Mouse (Mus musculus): ENCODE results near the gene Slc38a4. TPM values are rescaled to one million over a fixed set of nuclear protein-coding genes. Genes with fewer than 3 reads are reported as not detected.
A peak's percentile ranks its signal among the peaks of the same experiment; 100 is the strongest.

Gene Slc38a4
- polyA plus RNA-seq, 1 experiment from 2014 or later: 50.5 TPM

- H3K27ac ChIP-seq: no peak overlapping the region
- H3K9ac ChIP-seq: no peak overlapping the region
- H3K9me3 ChIP-seq: no peaks in the 10 kb centered on the region; the same call in 1 of the 2 replicates
- H3K4me2 ChIP-seq (replicated peaks): no peak overlapping the region
- H3K4me3 ChIP-seq (replicated peaks): no peak overlapping the region
- no peaks in the 10 kb centered on the region for H3K36me3 ChIP-seq
- no peak for ATAC-seq
- no peaks in the 10 kb centered on the region for H3K27me3 ChIP-seq (replicated peaks)
- WGBS: 37% methylated on average over 12 of the region's 12 CpGs
- H3K4me1 ChIP-seq (replicated peaks): peaks cover 9% of the 10 kb centered on the region; the same call in 1 of the 2 replicates
Observed at GRCm38 (mm10) chr15:97050436-97050835, 5.3 kb downstream of the Slc38a4 start.

- ATAC-seq: peak; percentile 25; the same call in 1 of the 2 replicates
- Histone ChIP-seq H3K4me2 (replicated peaks) (peak overlapping the region; percentile 11; the same call in 1 of the 2 replicates), H3K9ac (no peak overlapping the region), H3K27ac (peak overlapping the region; percentile 34; the same call in 1 of the 2 replicates), H3K27me3 (replicated peaks) (no peaks in the 10 kb centered on the region), H3K4me1 (replicated peaks) (peaks cover 9% of the 10 kb centered on the region; the same call in 1 of the 2 replicates), H3K36me3 (no peaks in the 10 kb centered on the region), H3K9me3 (no peaks in the 10 kb centered on the region; the same call in 1 of the 2 replicates), H3K4me3 (replicated peaks) (no peak overlapping the region)
- WGBS: 49% methylated on average over 10 of the region's 10 CpGs
Observed at GRCm38 (mm10) chr15:97050011-97050410, 5.7 kb downstream of the Slc38a4 start.

GRCm38 (mm10) chr15:97049281-97049841 lies 6.4 kb downstream of the Slc38a4 start:
- no peak overlapping the region for H3K4me3 ChIP-seq (replicated peaks)
- H3K9me3 ChIP-seq: no peaks in the 10 kb centered on the region; the same call in 1 of the 2 replicates
- 51% methylated on average over 11 of the region's 11 CpGs for WGBS
- no peak overlapping the region for H3K9ac ChIP-seq
- no peaks in the 10 kb centered on the region for H3K27me3 ChIP-seq (replicated peaks)
- no peaks in the 10 kb centered on the region for H3K36me3 ChIP-seq
- peaks cover 9% of the 10 kb centered on the region; the same call in 1 of the 2 replicates for H3K4me1 ChIP-seq (replicated peaks)
- no peak overlapping the region for H3K27ac ChIP-seq
- 0 out of 2 replicates have a peak overlapping the region, but pooled peaks have one; percentile 11 for H3K4me2 ChIP-seq (replicated peaks)
- no peak for ATAC-seq

GRCm38 (mm10) chr15:97048267-97048666 lies 7.5 kb downstream of the Slc38a4 start:
- WGBS: 69% methylated on average over 5 of the region's 5 CpGs
- Histone ChIP-seq H3K4me1 (replicated peaks) (peaks cover 9% of the 10 kb centered on the region; the same call in 1 of the 2 replicates), H3K27me3 (replicated peaks) (no peaks in the 10 kb centered on the region), H3K9ac (no peak overlapping the region), H3K4me2 (replicated peaks) (no peak overlapping the region), H3K27ac (no peak overlapping the region), H3K9me3 (no peaks in the 10 kb centered on the region), H3K36me3 (no peaks in the 10 kb centered on the region), H3K4me3 (replicated peaks) (no peak overlapping the region)
- ATAC-seq: no peak

- no peaks in the 10 kb centered on the region for H3K27me3 ChIP-seq (replicated peaks)
- H3K9ac ChIP-seq: no peak overlapping the region
- H3K4me1 ChIP-seq (replicated peaks): no peaks in the 10 kb centered on the region
- H3K36me3 ChIP-seq: no peaks in the 10 kb centered on the region
- no peak overlapping the region for H3K4me2 ChIP-seq (replicated peaks)
- WGBS: 91% methylated on average over 13 of the region's 13 CpGs
- no peak for ATAC-seq
- no peak overlapping the region for H3K27ac ChIP-seq
- no peak overlapping the region for H3K4me3 ChIP-seq (replicated peaks)
- no peaks in the 10 kb centered on the region for H3K9me3 ChIP-seq
Observed at GRCm38 (mm10) chr15:97043921-97044320, 11.8 kb downstream of the Slc38a4 start.

GRCm38 (mm10) chr15:97042001-97042491 lies 13.7 kb downstream of the Slc38a4 start:
- Histone ChIP-seq H3K4me2 (replicated peaks) (no peak overlapping the region), H3K36me3 (no peaks in the 10 kb centered on the region), H3K4me3 (replicated peaks) (no peak overlapping the region), H3K9ac (no peak overlapping the region), H3K27me3 (replicated peaks) (no peaks in the 10 kb centered on the region), H3K4me1 (replicated peaks) (no peaks in the 10 kb centered on the region), H3K9me3 (no peaks in the 10 kb centered on the region), H3K27ac (peak overlapping the region; percentile 70; the same call in 1 of the 2 replicates)
- peak; percentile 66 for ATAC-seq
- 24% methylated on average over 7 of the region's 7 CpGs for WGBS

- H3K4me1 ChIP-seq (replicated peaks): no peaks in the 10 kb centered on the region
- ATAC-seq: no peak
Observed at GRCm38 (mm10) chr15:97041182-97041581, 14.6 kb downstream of the Slc38a4 start.

GRCm38 (mm10) chr15:97037710-97038109 lies 18.0 kb downstream of the Slc38a4 start:
- no peaks in the 10 kb centered on the region for H3K27me3 ChIP-seq (replicated peaks)
- WGBS: 88% methylated on average over 8 of the region's 8 CpGs
- no peaks in the 10 kb centered on the region for H3K36me3 ChIP-seq
- no peaks in the 10 kb centered on the region for H3K9me3 ChIP-seq
- H3K4me1 ChIP-seq (replicated peaks): no peaks in the 10 kb centered on the region; the same call in 1 of the 2 replicates
- H3K9ac ChIP-seq: no peak overlapping the region
- H3K27ac ChIP-seq: no peak overlapping the region
- no peak overlapping the region for H3K4me3 ChIP-seq (replicated peaks)
- H3K4me2 ChIP-seq (replicated peaks): no peak overlapping the region
- ATAC-seq: no peak

More at GRCm38 (mm10) chr15:97041182-97041581, 14.6 kb downstream of the Slc38a4 start:
- Histone ChIP-seq H3K36me3 (no peaks in the 10 kb centered on the region), H3K9ac (no peak overlapping the region), H3K27me3 (replicated peaks) (no peaks in the 10 kb centered on the region), H3K27ac (peak overlapping the region; percentile 70; the same call in 1 of the 2 replicates), H3K4me3 (replicated peaks) (no peak overlapping the region), H3K4me2 (replicated peaks) (no peak overlapping the region), H3K9me3 (no peaks in the 10 kb centered on the region)
- 69% methylated on average over 9 of the region's 9 CpGs for WGBS

GRCm38 (mm10) chr15:97035892-97036291 lies 19.9 kb downstream of the Slc38a4 start:
- WGBS: 71% methylated on average over 6 of the region's 6 CpGs
- ATAC-seq: no peak

GRCm38 (mm10) chr15:97033485-97033991 lies 22.2 kb downstream of the Slc38a4 start:
- Histone ChIP-seq H3K9ac (no peak overlapping the region), H3K27ac (no peak overlapping the region), H3K4me1 (replicated peaks) (no peaks in the 10 kb centered on the region; the same call in 1 of the 2 replicates), H3K9me3 (no peaks in the 10 kb centered on the region), H3K27me3 (replicated peaks) (no peaks in the 10 kb centered on the region), H3K4me3 (replicated peaks) (no peak overlapping the region), H3K4me2 (replicated peaks) (no peak overlapping the region), H3K36me3 (no peaks in the 10 kb centered on the region)
- no peak for ATAC-seq
- WGBS: 49% methylated on average over 9 of the region's 9 CpGs

More at GRCm38 (mm10) chr15:97035892-97036291, 19.9 kb downstream of the Slc38a4 start:
- Histone ChIP-seq H3K9ac (no peak overlapping the region), H3K27me3 (replicated peaks) (no peaks in the 10 kb centered on the region), H3K4me1 (replicated peaks) (no peaks in the 10 kb centered on the region; the same call in 1 of the 2 replicates), H3K4me2 (replicated peaks) (no peak overlapping the region), H3K36me3 (no peaks in the 10 kb centered on the region), H3K9me3 (no peaks in the 10 kb centered on the region), H3K27ac (no peak overlapping the region), H3K4me3 (replicated peaks) (no peak overlapping the region)

- no peaks in the 10 kb centered on the region; the same call in 1 of the 2 replicates for H3K4me1 ChIP-seq (replicated peaks)
- 84% methylated on average over 5 of the region's 5 CpGs for WGBS
- no peak overlapping the region for H3K9ac ChIP-seq
- ATAC-seq: no peak
- no peaks in the 10 kb centered on the region for H3K9me3 ChIP-seq
- H3K4me2 ChIP-seq (replicated peaks): no peak overlapping the region
- H3K4me3 ChIP-seq (replicated peaks): no peak overlapping the region
- H3K36me3 ChIP-seq: no peaks in the 10 kb centered on the region
- H3K27me3 ChIP-seq (replicated peaks): no peaks in the 10 kb centered on the region
- no peak overlapping the region for H3K27ac ChIP-seq
Observed at GRCm38 (mm10) chr15:97031886-97032285, 23.9 kb downstream of the Slc38a4 start.

GRCm38 (mm10) chr15:97030984-97031492 lies 24.7 kb downstream of the Slc38a4 start:
- no peak for ATAC-seq
- H3K27ac ChIP-seq: no peak overlapping the region

More at GRCm38 (mm10) chr15:97030984-97031492, 24.7 kb downstream of the Slc38a4 start:
- 90% methylated on average over 10 of the region's 10 CpGs for WGBS
- H3K9ac ChIP-seq: no peak overlapping the region
- no peak overlapping the region for H3K4me2 ChIP-seq (replicated peaks)
- no peaks in the 10 kb centered on the region; the same call in 1 of the 2 replicates for H3K4me1 ChIP-seq (replicated peaks)
- no peaks in the 10 kb centered on the region for H3K9me3 ChIP-seq
- no peaks in the 10 kb centered on the region for H3K27me3 ChIP-seq (replicated peaks)
- no peaks in the 10 kb centered on the region for H3K36me3 ChIP-seq
- no peak overlapping the region for H3K4me3 ChIP-seq (replicated peaks)
